Mouse (Mus musculus) fat pad, adult 2 months (tissue): ENCODE measurements around the gene Gjb4.

Source experiments
- DNase-seq: peaks from one replicate; pipeline ENCODE4 v3.0.0-alpha.2; 2011; ENCODE audit warnings: low read depth, low spot score; ENCODE audit errors: extremely low read depth

Gene Gjb4

GRCm38 (mm10) chr4:127353951-127354438 lies at the start of gene Gjb4:
TSS of gene Gjb4 (minus strand) at chr4:127354081.
- DNase-seq: no peak

DNA sequence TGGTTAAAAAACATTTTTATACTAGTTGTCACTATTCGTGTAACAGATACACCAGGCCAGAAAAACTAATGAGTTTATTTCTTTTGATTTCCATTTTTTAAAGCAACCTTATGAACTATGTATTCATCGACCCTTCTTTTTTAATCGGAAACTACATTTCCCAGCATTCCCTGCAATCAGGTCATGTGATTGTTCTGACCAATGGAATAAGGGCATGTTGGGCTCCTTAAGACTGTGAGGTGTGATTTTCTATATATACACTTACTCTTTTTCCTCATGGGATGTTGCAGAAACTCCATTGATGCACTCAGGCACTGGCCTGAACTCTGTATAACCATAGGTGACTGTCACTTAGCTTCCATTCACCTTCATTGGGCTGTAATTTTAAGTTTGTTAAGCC lies 48.7 kb upstream of the Gjb4 start:
- DNase-seq: no peak

- DNase-seq: no peak
Observed at GRCm38 (mm10) chr4:127402166-127402565, 48.3 kb upstream of the Gjb4 start.

DNA sequence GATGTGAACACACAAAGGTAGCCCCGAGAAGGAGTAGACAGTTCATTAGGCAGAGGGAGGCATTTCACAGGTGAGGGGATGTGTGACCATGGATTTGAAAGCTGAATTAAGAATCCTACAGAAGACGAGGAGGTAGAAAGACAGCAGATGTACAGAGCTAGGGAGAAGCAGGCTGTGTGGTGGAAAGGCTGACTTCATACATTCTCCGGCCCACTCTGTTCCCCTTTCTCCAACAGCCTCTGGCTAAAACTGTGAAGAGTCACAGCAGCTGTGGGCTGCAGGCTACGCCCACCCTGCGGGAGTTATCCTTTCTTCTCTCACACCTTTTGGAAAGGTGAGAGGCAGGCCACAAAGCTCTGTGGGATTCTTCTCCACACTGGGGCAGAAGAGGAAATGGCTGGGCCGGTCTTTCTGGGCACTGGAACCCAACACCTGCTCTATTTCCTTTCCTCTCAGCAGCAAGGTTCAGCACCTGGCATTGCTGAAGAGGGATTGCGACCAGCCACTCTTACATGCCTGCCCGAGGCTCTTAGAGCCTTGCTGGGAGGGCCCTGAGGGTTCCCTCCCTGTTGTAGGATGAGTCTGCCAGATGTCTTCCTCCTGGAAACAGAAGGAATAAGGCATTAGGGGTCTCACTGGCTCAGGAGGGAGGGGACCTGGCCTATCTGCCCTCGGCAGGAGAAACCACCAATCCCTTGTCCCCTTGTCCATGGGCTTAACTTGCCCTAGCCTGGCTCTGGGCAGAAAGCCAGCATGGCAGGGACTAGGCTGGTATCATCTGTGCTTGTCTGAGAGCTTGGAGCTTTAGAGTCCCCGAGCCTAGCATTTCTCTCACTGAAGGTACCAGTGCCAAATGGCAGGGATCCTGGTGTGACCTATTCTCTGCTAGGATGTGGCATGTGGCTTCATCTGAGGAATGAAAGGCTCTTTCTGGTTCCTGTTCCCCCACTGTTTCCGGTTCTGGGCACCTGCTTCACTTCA lies 46.6 kb upstream of the Gjb4 start:
- no peak for DNase-seq

DNA sequence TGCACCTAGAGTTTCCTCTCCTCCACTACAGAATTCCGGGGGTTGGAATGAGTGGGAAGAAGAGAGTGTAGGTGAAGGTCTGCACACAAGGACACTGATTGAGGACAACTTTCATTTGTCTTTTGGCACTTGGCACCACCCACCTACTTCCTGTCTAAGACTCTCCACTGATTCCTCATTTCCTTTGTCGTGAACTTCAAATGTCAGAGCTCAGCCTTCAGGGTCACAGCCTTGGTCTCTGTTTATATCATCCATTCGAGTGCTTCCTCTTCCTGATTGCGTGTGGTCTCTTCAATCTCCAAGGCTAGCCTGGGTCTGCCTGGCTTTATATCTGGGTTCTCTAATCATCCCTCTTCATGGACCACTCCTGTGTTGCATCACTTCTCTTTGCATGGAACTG lies 41.7 kb upstream of the Gjb4 start:
- DNase-seq: no peak

- no peak for DNase-seq
Observed at GRCm38 (mm10) chr4:127389645-127390044, 35.8 kb upstream of the Gjb4 start.

DNA sequence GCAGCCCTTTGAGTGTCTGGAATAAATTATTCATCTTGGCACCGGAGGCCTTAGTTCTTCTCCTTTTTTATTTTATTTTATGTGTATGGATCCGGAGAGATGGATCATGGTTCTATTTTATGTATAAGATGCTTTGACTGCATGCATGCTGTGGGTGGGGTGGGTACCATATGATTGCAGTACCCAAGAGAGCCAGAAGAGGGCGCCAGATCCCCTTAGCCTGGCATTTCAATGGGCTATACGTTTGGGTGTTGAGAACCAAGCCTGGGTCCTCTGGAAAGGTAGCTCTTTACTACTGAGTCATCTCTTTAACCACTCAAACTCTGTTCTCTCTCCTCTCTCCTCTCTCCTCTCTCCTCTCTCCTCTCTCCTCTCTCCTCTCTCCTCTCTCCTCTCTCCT lies 23.5 kb upstream of the Gjb4 start:
- no peak for DNase-seq

DNA sequence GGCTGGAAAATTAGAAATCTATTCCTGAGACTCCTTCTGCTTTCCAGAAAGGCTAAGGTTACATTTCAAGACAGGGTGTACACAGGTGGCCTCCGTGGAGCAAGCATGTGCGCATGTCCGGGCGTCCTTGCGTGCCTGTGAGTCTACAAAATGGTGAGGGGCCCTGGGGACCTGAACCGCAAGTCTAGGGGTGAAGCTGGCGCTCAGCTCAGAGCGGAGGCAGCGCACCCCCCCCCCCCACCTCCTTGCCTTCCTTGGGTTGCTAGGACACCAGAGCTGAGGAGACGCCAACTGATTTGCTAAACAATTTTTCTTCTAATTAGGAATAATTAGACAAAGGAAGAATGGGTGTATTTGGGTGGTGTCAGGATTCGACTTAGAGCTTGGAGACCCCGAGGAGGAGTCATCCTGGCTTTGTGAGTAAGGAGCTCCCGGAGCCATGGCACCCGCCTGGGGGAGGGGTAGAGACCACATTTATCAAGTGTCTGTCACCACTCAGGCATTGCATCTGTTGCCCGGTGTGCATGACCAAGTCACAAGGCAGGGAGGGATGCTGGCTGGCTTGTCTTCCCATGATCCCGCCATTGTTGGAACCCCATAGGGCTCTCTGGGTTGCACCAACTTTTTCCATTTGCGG lies 21.8 kb upstream of the Gjb4 start:
- no peak for DNase-seq

- no peak for DNase-seq
Observed at GRCm38 (mm10) chr4:127374645-127375044, 20.8 kb upstream of the Gjb4 start.

DNA sequence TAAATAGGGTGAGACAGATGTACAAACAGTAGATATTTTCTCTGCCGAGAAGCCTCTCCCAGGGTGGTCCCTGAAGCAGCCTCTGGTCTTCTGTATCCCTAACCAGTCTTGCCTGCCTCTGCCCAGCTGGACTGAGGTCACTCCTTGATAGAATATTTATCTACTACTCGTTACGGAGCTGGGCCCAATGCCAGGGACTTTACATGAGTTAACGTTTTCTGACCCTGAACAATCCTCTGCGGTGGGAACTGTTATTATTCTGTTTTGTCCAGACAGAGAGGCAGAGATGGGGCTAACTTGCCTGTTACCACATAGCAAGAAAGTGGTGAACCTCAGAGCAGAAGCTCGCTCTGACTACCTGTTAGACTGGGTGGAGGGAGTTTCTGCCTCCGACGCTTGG lies 19.6 kb upstream of the Gjb4 start:
- no peak for DNase-seq

DNA sequence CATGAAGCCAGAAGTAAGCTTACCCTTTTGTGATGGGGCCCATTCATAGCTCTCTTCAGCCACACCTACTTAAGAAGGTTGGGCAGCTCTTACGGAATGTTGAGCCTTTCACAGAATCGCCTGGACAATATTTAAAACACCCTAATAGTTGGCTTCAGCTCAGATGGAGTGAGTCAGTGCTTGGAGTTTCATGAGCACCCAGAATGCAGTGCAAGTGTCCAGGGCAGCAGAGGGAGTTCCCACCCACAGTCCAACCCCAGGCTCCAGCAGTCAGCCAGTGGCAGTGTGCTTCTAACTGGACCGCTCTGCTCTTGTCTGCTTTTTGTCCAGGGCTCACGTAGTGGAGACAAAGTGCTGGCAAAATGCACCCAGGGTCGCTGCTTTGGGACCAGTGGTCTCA lies 17.7 kb upstream of the Gjb4 start:
- DNase-seq: no peak

DNA sequence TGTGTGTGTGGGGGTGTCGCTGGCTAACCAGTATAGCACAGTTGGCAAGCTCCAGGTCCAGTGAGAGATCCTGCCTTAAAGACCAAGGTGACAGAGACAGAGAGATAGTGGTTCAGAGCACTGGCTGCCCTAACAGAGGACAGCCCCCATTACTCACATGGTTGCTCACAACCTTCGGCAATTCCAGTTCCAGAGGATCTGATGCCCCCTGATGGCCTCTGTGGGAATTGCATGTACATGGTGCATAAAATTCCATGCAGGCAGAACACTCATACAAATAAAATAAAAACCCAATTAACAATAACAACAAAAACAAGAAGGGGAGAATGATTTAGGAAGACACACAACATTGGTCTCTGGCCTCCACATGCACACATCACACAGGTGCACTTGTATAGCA lies 16.6 kb upstream of the Gjb4 start:
- no peak for DNase-seq

DNA sequence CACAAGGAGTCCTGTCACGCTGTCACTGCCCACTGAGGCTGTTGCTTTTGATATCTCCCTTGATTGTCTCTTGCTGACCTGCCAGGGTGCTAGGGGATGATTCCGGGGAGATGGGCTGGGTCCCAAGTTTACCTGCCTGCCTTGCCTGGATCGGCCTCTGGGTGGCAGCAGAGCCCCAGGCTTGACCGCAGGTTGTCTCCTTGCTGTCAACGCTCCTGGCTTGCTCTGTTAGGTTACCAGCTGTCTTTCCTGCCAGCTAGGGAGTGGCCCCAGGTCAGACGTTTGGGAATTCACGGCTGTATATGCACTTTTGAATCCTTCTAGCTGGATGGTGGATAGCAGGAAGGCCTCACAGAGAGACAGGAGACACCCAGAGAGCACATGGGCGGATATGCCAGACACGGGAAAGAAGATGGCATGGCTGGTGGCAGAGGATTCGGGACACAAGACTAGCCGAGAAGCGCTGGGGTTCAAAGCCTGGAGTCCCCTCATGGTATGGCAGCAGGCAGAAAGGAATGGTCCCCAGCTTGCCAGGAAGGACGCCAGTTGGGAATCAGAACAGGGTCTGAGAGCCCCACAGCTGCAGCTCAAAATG lies 14.6 kb upstream of the Gjb4 start:
- no peak for DNase-seq

DNA sequence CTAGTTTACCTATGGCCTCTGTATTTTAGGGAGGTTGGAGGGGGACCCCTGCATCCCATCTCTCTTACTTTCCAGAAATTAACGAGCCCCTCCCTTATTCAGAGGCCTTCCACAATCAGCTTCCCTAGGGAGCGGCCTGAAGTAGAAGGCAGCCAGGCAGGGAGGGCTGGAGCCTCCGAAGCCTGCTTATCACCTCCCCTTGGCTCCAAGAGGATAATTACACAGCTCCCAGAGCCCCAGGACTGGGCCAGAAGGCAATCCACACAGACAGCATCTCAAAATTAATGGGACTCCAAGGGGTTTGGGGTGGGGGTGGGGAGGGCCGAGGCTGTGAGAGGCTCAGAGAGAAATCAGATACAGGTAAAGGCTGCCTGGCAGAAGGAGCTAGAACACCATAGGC lies 12.0 kb upstream of the Gjb4 start:
- DNase-seq: no peak

DNA sequence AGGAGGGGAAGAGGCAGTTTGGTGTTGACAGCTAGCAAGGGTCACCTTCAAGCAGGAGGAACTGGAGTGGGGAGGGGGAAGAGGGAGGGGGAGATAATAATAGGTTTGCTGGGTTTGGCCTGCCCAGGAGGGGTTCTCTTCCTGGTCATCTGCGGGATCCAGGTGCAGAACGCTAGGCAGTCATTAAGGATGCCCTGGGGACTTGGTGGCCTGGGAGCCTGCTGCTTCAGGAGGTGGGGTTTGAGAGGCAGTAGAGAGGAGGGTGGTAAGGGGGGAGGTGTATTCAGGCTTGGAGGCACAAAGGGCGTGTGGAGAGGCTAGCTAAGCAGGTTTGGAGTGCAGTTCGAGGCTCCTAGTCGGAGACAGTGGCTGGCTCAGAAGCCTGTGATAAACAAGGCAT lies 11.6 kb upstream of the Gjb4 start:
- no peak for DNase-seq

DNA sequence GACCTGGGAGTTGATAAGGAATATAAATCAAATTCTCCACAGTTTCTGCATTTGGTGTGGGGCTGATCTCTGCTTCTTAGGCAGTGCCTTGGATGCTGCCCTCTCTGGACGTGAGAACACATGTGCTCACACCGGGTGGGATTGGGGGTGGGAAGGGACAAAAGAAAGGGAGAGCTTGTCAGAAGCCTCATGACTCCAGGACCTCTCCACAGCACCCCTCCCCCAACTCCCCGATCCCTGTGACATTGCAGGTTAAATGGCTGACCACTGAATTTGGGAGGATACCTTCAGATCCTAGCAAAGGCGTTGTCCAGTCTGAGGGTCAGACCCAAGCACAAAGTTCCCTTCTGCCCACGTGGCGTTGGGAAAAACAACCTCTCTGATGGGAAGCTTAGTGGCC lies 10.6 kb upstream of the Gjb4 start:
- DNase-seq: no peak

- no peak for DNase-seq
Observed at GRCm38 (mm10) chr4:127363331-127363730, 9.4 kb upstream of the Gjb4 start.

DNA sequence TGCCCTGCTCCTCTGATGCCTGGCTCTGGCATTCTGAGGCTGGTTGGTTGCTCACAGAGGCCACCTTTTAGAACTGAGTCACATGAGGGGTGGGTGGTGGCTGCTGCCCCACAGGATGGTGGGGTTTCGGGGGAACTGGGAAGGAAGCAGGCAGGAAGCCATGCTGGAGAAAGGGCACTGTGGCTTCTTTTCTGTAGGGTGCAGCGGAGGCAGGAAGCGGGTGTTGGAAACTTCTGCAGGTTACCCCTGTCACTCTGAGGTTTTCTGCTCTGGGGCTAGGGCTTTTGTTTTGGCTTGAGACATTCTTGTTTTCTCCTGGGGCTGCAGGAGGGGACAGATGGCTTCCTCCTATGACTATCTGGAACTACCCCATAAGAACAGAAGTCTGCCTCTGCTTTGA lies 8.6 kb upstream of the Gjb4 start:
- no peak for DNase-seq

GRCm38 (mm10) chr4:127358018-127358417 lies 4.1 kb upstream of the Gjb4 start, which contains the start of gene Gjb5:
TSS of gene Gjb5 (minus strand) at chr4:127358181.
- no peak for DNase-seq

GRCm38 (mm10) chr4:127354506-127355485 lies 915 bp upstream of the Gjb4 start:
- no peak for DNase-seq

- no peak for DNase-seq
Observed at GRCm38 (mm10) chr4:127352594-127352993, 1.3 kb downstream of the Gjb4 start.
